Mouse (Mus musculus): Measurements from ENCODE around the gene Ccl3. TPM values are rescaled to one million over a fixed set of nuclear protein-coding genes. Genes with fewer than 3 reads are reported as not detected.

Gene Ccl3
- polyA plus RNA-seq, 1 experiment from 2014 or later: 0.50 TPM

GRCm38 (mm10) chr11:83631065-83631464 lies 18.1 kb downstream of the Ccl3 start:
- Histone ChIP-seq H3K4me3 (ENCODE audit: low read length) (no peak overlapping the region), H3K36me3 (ENCODE audit: insufficient read depth, low read length) (no peaks in the 10 kb centered on the region), H3K9ac (replicated peaks; ENCODE audit: low read length) (no peak overlapping the region)

GRCm38 (mm10) chr11:83630630-83631029 lies 18.5 kb downstream of the Ccl3 start:
- no peaks in the 10 kb centered on the region for H3K4me1 ChIP-seq (ENCODE audit: insufficient read depth, low read length)
- no peak for ATAC-seq (ENCODE audit: low FRiP score, low TSS enrichment)
- H3K27ac ChIP-seq (ENCODE audit: low read length): no peak overlapping the region
- no peaks in the 10 kb centered on the region for H3K9me3 ChIP-seq (ENCODE audit: low read length)
- 90% methylated on average over 1 of the region's 1 CpGs for WGBS
- H3K9ac ChIP-seq (replicated peaks; ENCODE audit: low read length): no peak overlapping the region
- no peak overlapping the region for H3K4me3 ChIP-seq (ENCODE audit: low read length)
- no peaks in the 10 kb centered on the region for H3K36me3 ChIP-seq (ENCODE audit: insufficient read depth, low read length)
- H3K27me3 ChIP-seq (ENCODE audit: insufficient read depth, low read length): no peaks in the 10 kb centered on the region
- no peak overlapping the region for H3K4me2 ChIP-seq (replicated peaks; ENCODE audit: low read depth, low read length)

More at GRCm38 (mm10) chr11:83631065-83631464, 18.1 kb downstream of the Ccl3 start:
- Histone ChIP-seq H3K4me1 (ENCODE audit: insufficient read depth, low read length) (no peaks in the 10 kb centered on the region), H3K9me3 (ENCODE audit: low read length) (no peaks in the 10 kb centered on the region), H3K4me2 (replicated peaks; ENCODE audit: low read depth, low read length) (no peak overlapping the region), H3K27ac (ENCODE audit: low read length) (no peak overlapping the region), H3K27me3 (ENCODE audit: insufficient read depth, low read length) (no peaks in the 10 kb centered on the region)
- no peak for ATAC-seq (ENCODE audit: low FRiP score, low TSS enrichment)
- 69% methylated on average over 2 of the region's 2 CpGs for WGBS

- no peak for ATAC-seq (ENCODE audit: low FRiP score, low TSS enrichment)
- WGBS: 87% methylated on average over 9 of the region's 9 CpGs
- H3K9me3 ChIP-seq (ENCODE audit: low read length): no peaks in the 10 kb centered on the region
- no peak overlapping the region for H3K4me2 ChIP-seq (replicated peaks; ENCODE audit: low read depth, low read length)
- H3K27ac ChIP-seq (ENCODE audit: low read length): no peak overlapping the region
- no peaks in the 10 kb centered on the region for H3K36me3 ChIP-seq (ENCODE audit: insufficient read depth, low read length)
- H3K4me3 ChIP-seq (ENCODE audit: low read length): no peak overlapping the region
- H3K4me1 ChIP-seq (ENCODE audit: insufficient read depth, low read length): no peaks in the 10 kb centered on the region
- no peaks in the 10 kb centered on the region for H3K27me3 ChIP-seq (ENCODE audit: insufficient read depth, low read length)
- H3K9ac ChIP-seq (replicated peaks; ENCODE audit: low read length): no peak overlapping the region
Observed at GRCm38 (mm10) chr11:83628808-83629207, 20.3 kb downstream of the Ccl3 start.

GRCm38 (mm10) chr11:83623586-83623985 lies 25.6 kb downstream of the Ccl3 start:
- no peaks in the 10 kb centered on the region for H3K4me1 ChIP-seq (ENCODE audit: insufficient read depth, low read length)
- H3K27ac ChIP-seq (ENCODE audit: low read length): no peak overlapping the region
- no peak overlapping the region for H3K9ac ChIP-seq (replicated peaks; ENCODE audit: low read length)
- no peaks in the 10 kb centered on the region for H3K36me3 ChIP-seq (ENCODE audit: insufficient read depth, low read length)
- no peaks in the 10 kb centered on the region for H3K27me3 ChIP-seq (ENCODE audit: insufficient read depth, low read length)
- WGBS: 90% methylated on average over 3 of the region's 3 CpGs
- no peak for ATAC-seq (ENCODE audit: low FRiP score, low TSS enrichment)
- H3K4me3 ChIP-seq (ENCODE audit: low read length): no peak overlapping the region
- no peak overlapping the region for H3K4me2 ChIP-seq (replicated peaks; ENCODE audit: low read depth, low read length)
- H3K9me3 ChIP-seq (ENCODE audit: low read length): no peaks in the 10 kb centered on the region

GRCm38 (mm10) chr11:83619037-83619436 lies 30.1 kb downstream of the Ccl3 start:
- no peak overlapping the region for H3K4me3 ChIP-seq (ENCODE audit: low read length)
- WGBS: 93% methylated on average over 1 of the region's 1 CpGs
- no peaks in the 10 kb centered on the region for H3K36me3 ChIP-seq (ENCODE audit: insufficient read depth, low read length)
- H3K9ac ChIP-seq (replicated peaks; ENCODE audit: low read length): no peak overlapping the region
- no peak for ATAC-seq (ENCODE audit: low FRiP score, low TSS enrichment)
- H3K27ac ChIP-seq (ENCODE audit: low read length): no peak overlapping the region
- no peaks in the 10 kb centered on the region for H3K27me3 ChIP-seq (ENCODE audit: insufficient read depth, low read length)
- H3K4me1 ChIP-seq (ENCODE audit: insufficient read depth, low read length): no peaks in the 10 kb centered on the region
- no peak overlapping the region for H3K4me2 ChIP-seq (replicated peaks; ENCODE audit: low read depth, low read length)
- no peaks in the 10 kb centered on the region for H3K9me3 ChIP-seq (ENCODE audit: low read length)

GRCm38 (mm10) chr11:83618238-83618637 lies 30.9 kb downstream of the Ccl3 start:
- no peak overlapping the region for H3K27ac ChIP-seq (ENCODE audit: low read length)
- 83% methylated on average over 5 of the region's 5 CpGs for WGBS
- H3K9me3 ChIP-seq (ENCODE audit: low read length): no peaks in the 10 kb centered on the region
- no peak overlapping the region for H3K9ac ChIP-seq (replicated peaks; ENCODE audit: low read length)
- no peak overlapping the region for H3K4me3 ChIP-seq (ENCODE audit: low read length)
- ATAC-seq (ENCODE audit: low FRiP score, low TSS enrichment): no peak
- H3K4me2 ChIP-seq (replicated peaks; ENCODE audit: low read depth, low read length): no peak overlapping the region
- no peaks in the 10 kb centered on the region for H3K27me3 ChIP-seq (ENCODE audit: insufficient read depth, low read length)
- no peaks in the 10 kb centered on the region for H3K36me3 ChIP-seq (ENCODE audit: insufficient read depth, low read length)
- no peaks in the 10 kb centered on the region for H3K4me1 ChIP-seq (ENCODE audit: insufficient read depth, low read length)

- H3K9me3 ChIP-seq (ENCODE audit: low read length): no peaks in the 10 kb centered on the region
- H3K4me2 ChIP-seq (replicated peaks; ENCODE audit: low read depth, low read length): no peak overlapping the region
- WGBS: 95% methylated on average over 1 of the region's 1 CpGs
- H3K27ac ChIP-seq (ENCODE audit: low read length): no peak overlapping the region
- no peak overlapping the region for H3K9ac ChIP-seq (replicated peaks; ENCODE audit: low read length)
- H3K27me3 ChIP-seq (ENCODE audit: insufficient read depth, low read length): no peaks in the 10 kb centered on the region
- H3K4me1 ChIP-seq (ENCODE audit: insufficient read depth, low read length): no peaks in the 10 kb centered on the region
- no peak overlapping the region for H3K4me3 ChIP-seq (ENCODE audit: low read length)
- H3K36me3 ChIP-seq (ENCODE audit: insufficient read depth, low read length): no peaks in the 10 kb centered on the region
- no peak for ATAC-seq (ENCODE audit: low FRiP score, low TSS enrichment)
Observed at GRCm38 (mm10) chr11:83616586-83616985, 32.6 kb downstream of the Ccl3 start.

- Histone ChIP-seq H3K4me3 (ENCODE audit: low read length) (no peak overlapping the region), H3K27ac (ENCODE audit: low read length) (no peak overlapping the region), H3K9ac (replicated peaks; ENCODE audit: low read length) (no peak overlapping the region), H3K36me3 (ENCODE audit: insufficient read depth, low read length) (no peaks in the 10 kb centered on the region), H3K27me3 (ENCODE audit: insufficient read depth, low read length) (no peaks in the 10 kb centered on the region), H3K4me2 (replicated peaks; ENCODE audit: low read depth, low read length) (no peak overlapping the region), H3K9me3 (ENCODE audit: low read length) (no peaks in the 10 kb centered on the region), H3K4me1 (ENCODE audit: insufficient read depth, low read length) (no peaks in the 10 kb centered on the region)
- 79% methylated on average over 2 of the region's 2 CpGs for WGBS
- ATAC-seq (ENCODE audit: low FRiP score, low TSS enrichment): no peak
Observed at GRCm38 (mm10) chr11:83610900-83611299, 38.3 kb downstream of the Ccl3 start.

GRCm38 (mm10) chr11:83606396-83606795 lies 42.8 kb downstream of the Ccl3 start:
- Histone ChIP-seq H3K27ac (ENCODE audit: low read length) (no peak overlapping the region), H3K9ac (replicated peaks; ENCODE audit: low read length) (no peak overlapping the region), H3K4me3 (ENCODE audit: low read length) (no peak overlapping the region), H3K27me3 (ENCODE audit: insufficient read depth, low read length) (no peaks in the 10 kb centered on the region), H3K4me1 (ENCODE audit: insufficient read depth, low read length) (no peaks in the 10 kb centered on the region), H3K36me3 (ENCODE audit: insufficient read depth, low read length) (no peaks in the 10 kb centered on the region), H3K4me2 (replicated peaks; ENCODE audit: low read depth, low read length) (no peak overlapping the region), H3K9me3 (ENCODE audit: low read length) (no peaks in the 10 kb centered on the region)
- no peak for ATAC-seq (ENCODE audit: low FRiP score, low TSS enrichment)
- 42% methylated on average over 1 of the region's 1 CpGs for WGBS

- Histone ChIP-seq H3K4me1 (ENCODE audit: insufficient read depth, low read length) (no peaks in the 10 kb centered on the region), H3K27ac (ENCODE audit: low read length) (no peak overlapping the region), H3K9me3 (ENCODE audit: low read length) (no peaks in the 10 kb centered on the region), H3K4me2 (replicated peaks; ENCODE audit: low read depth, low read length) (no peak overlapping the region), H3K36me3 (ENCODE audit: insufficient read depth, low read length) (no peaks in the 10 kb centered on the region), H3K27me3 (ENCODE audit: insufficient read depth, low read length) (no peaks in the 10 kb centered on the region), H3K4me3 (ENCODE audit: low read length) (no peak overlapping the region), H3K9ac (replicated peaks; ENCODE audit: low read length) (no peak overlapping the region)
- ATAC-seq (ENCODE audit: low FRiP score, low TSS enrichment): no peak
- 91% methylated on average over 3 of the region's 3 CpGs for WGBS
Observed at GRCm38 (mm10) chr11:83605535-83605934, 43.6 kb downstream of the Ccl3 start.

GRCm38 (mm10) chr11:83604698-83605097 lies 44.5 kb downstream of the Ccl3 start:
- no peak overlapping the region for H3K4me3 ChIP-seq (ENCODE audit: low read length)
- no peaks in the 10 kb centered on the region for H3K4me1 ChIP-seq (ENCODE audit: insufficient read depth, low read length)
- no peak overlapping the region for H3K27ac ChIP-seq (ENCODE audit: low read length)
- no peak overlapping the region for H3K9ac ChIP-seq (replicated peaks; ENCODE audit: low read length)
- no peak overlapping the region for H3K4me2 ChIP-seq (replicated peaks; ENCODE audit: low read depth, low read length)
- H3K36me3 ChIP-seq (ENCODE audit: insufficient read depth, low read length): no peaks in the 10 kb centered on the region
- H3K9me3 ChIP-seq (ENCODE audit: low read length): no peaks in the 10 kb centered on the region
- 90% methylated on average over 4 of the region's 4 CpGs for WGBS
- ATAC-seq (ENCODE audit: low FRiP score, low TSS enrichment): no peak
- H3K27me3 ChIP-seq (ENCODE audit: insufficient read depth, low read length): no peaks in the 10 kb centered on the region
